ENCODE assay signal across 27 mouse cellular contexts in the genomic region with DNA sequence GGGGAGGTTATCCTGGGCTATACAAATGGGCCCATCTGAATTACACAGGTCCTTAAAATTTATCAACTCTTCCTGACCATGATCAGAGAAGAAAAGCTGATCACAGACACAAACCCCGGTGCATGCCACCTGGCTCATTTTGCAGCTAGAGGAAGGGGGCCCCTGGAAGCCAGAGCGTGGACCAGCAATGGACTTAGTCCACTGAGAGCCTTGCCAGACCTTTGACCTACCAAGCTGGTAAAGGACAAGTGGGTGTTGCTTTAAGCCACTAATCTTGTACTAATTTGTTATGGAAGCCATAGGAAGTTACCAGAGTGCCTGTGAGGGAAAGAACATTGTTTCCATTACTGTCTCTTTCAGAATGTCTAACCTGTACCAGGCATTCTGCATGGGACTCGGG. TPM values are rescaled to one million over a fixed set of nuclear protein-coding genes. Genes with fewer than 3 reads are reported as not detected.
DNase-seq lines count a peak whose midpoint lies in the region; ATAC-seq and TF ChIP-seq lines count a peak whose summit lies in the region.
"Had no signal": no experiment of that assay in that cellular context is flagged by ENCODE, and none has a peak within 500 bp of the region (broad histone marks: within the 10 kb centered on the region; RNA-seq: fewer than 3 reads in every experiment).

No protein-coding gene starts in this region.

- H3K4me1 ChIP-seq in heart, embryonic 13.5 days = peaks cover 32% of the 10 kb centered on the region
- H3K4me1 ChIP-seq in heart, embryonic 10.5 days = peaks cover 7% of the 10 kb centered on the region; the same call in 1 of the 2 replicates
- peaks cover 8% of the 10 kb centered on the region; the same call in 1 of the 2 replicates for H3K4me1 ChIP-seq in liver, adult 2 months (ENCODE audit: control insufficient read depth, insufficient read depth, low read length)
- H3K4me1 ChIP-seq in liver, embryonic 11.5 days (replicated peaks; ENCODE audit: control insufficient read depth, insufficient read depth, low read length) = no peaks in the 10 kb centered on the region; the same call in 1 of the 2 replicates
- H3K4me1 ChIP-seq in hindbrain, embryonic 10.5 days (replicated peaks) = 0 out of 2 replicates have a peak, but pooled peaks cover 9% of the 10 kb centered on the region
- H3K4me1 ChIP-seq: embryonic facial prominence, embryonic 15.5 days; forebrain, embryonic 12.5 days; limb, embryonic 12.5 days; liver, embryonic 12.5 days; midbrain, embryonic 12.5 days; neural tube, embryonic 13.5 days had no signal

- no peak for TF ChIP-seq CTCF in liver, adult 2 months (IDR thresholded peaks at IDR 0.05; ENCODE audit: low read depth, low read length)

- H3K9ac ChIP-seq in heart, embryonic 13.5 days = no peak overlapping the region
- no peak overlapping the region for H3K9ac ChIP-seq in liver, adult 2 months (ENCODE audit: low read depth, low read length)
- H3K9ac ChIP-seq in liver, embryonic 11.5 days (ENCODE audit: low read depth, low read length) = no peak overlapping the region
- H3K9ac ChIP-seq: embryonic facial prominence, embryonic 15.5 days; forebrain, embryonic 12.5 days; forebrain, postnatal 0 days; limb, embryonic 12.5 days; liver, embryonic 12.5 days; liver, postnatal 0 days; midbrain, embryonic 12.5 days; neural tube, embryonic 13.5 days had no signal

- WGBS in heart, embryonic 13.5 days = 75% methylated on average over 3 of the region's 3 CpGs
- WGBS in heart, embryonic 10.5 days = 81% methylated on average over 3 of the region's 3 CpGs
- 68% methylated on average over 3 of the region's 3 CpGs for WGBS in liver, adult 2 months
- 80% methylated on average over 3 of the region's 3 CpGs for WGBS in liver, embryonic 11.5 days
- 82% methylated on average over 3 of the region's 3 CpGs for WGBS in hindbrain, embryonic 10.5 days

- no peaks in the 10 kb centered on the region for H3K27me3 ChIP-seq in heart, embryonic 13.5 days (replicated peaks)
- no peaks in the 10 kb centered on the region for H3K27me3 ChIP-seq in heart, embryonic 10.5 days (ENCODE audit: insufficient read depth, poor library complexity, severe bottlenecking)
- no peaks in the 10 kb centered on the region for H3K27me3 ChIP-seq in liver, adult 2 months (ENCODE audit: control insufficient read depth, insufficient read depth, low read length)
- H3K27me3 ChIP-seq in liver, embryonic 11.5 days (replicated peaks; ENCODE audit: control insufficient read depth, insufficient read depth, low read length) = no peaks in the 10 kb centered on the region
- H3K27me3 ChIP-seq in hindbrain, embryonic 10.5 days (ENCODE audit: insufficient read depth, poor library complexity, severe bottlenecking) = no peaks in the 10 kb centered on the region
- H3K27me3 ChIP-seq: embryonic facial prominence, embryonic 15.5 days; forebrain, embryonic 12.5 days; limb, embryonic 12.5 days; liver, embryonic 12.5 days; midbrain, embryonic 12.5 days; neural tube, embryonic 13.5 days had no signal

- H3K79me2 ChIP-seq in liver, adult 2 months (ENCODE audit: control insufficient read depth, insufficient read depth, low read length) = no peaks in the 10 kb centered on the region

- H3K36me3 ChIP-seq in heart, embryonic 13.5 days = no peaks in the 10 kb centered on the region
- no peaks in the 10 kb centered on the region for H3K36me3 ChIP-seq in heart, embryonic 10.5 days
- H3K36me3 ChIP-seq in liver, adult 2 months (ENCODE audit: control insufficient read depth, insufficient read depth, low read length) = no peaks in the 10 kb centered on the region
- H3K36me3 ChIP-seq in liver, embryonic 11.5 days (ENCODE audit: control insufficient read depth, insufficient read depth, low read length) = no peaks in the 10 kb centered on the region
- H3K36me3 ChIP-seq in hindbrain, embryonic 10.5 days = no peaks in the 10 kb centered on the region
- H3K36me3 ChIP-seq: embryonic facial prominence, embryonic 10.5 days; embryonic facial prominence, embryonic 15.5 days; forebrain, embryonic 12.5 days; limb, embryonic 12.5 days; liver, embryonic 12.5 days; midbrain, embryonic 12.5 days; neural tube, embryonic 13.5 days had no signal

- no peak for ATAC-seq in heart, embryonic 13.5 days (ENCODE audit: extremely low read depth, insufficient number of reproducible peaks, low FRiP score, low TSS enrichment)
- ATAC-seq in liver, embryonic 11.5 days (replicated peaks; ENCODE audit: low FRiP score) = no peak
- ATAC-seq: forebrain, postnatal 0 days; hindbrain, embryonic 16.5 days; liver, embryonic 12.5 days; liver, postnatal 0 days; Patski had no signal

- no peak overlapping the region for H3K4me3 ChIP-seq in heart, embryonic 13.5 days
- H3K4me3 ChIP-seq in heart, embryonic 10.5 days = no peak overlapping the region
- H3K4me3 ChIP-seq in liver, adult 2 months (ENCODE audit: insufficient read depth, low read depth, low read length) = no peak overlapping the region
- no peak overlapping the region for H3K4me3 ChIP-seq in liver, embryonic 11.5 days (ENCODE audit: low read depth, low read length)
- no peak overlapping the region for H3K4me3 ChIP-seq in hindbrain, embryonic 10.5 days
- H3K4me3 ChIP-seq: embryonic facial prominence, embryonic 10.5 days; embryonic facial prominence, embryonic 15.5 days; forebrain, embryonic 12.5 days; limb, embryonic 12.5 days; liver, embryonic 12.5 days; megakaryocyte, embryonic 14.5 days; midbrain, embryonic 12.5 days; neural tube, embryonic 13.5 days had no signal

- no peak for DNase-seq in heart, embryonic 10.5 days (ENCODE audit: low spot score)
- peak; percentile 56 for DNase-seq in liver, adult 2 months (ENCODE audit: extremely low read depth, low read depth, low spot score)
- DNase-seq in liver, embryonic 11.5 days (ENCODE audit: low spot score) = no peak
- DNase-seq in kidney, adult 9 months = peak; percentile 70
- DNase-seq in kidney, postnatal 36 days = peak; percentile 50 to 62
- no peak for DNase-seq in hindbrain, embryonic 10.5 days (ENCODE audit: low spot score)
- DNase-seq: adrenal gland, postnatal 10 days; cerebellum, adult 8-10 months; cerebellum, postnatal 25 days; forebrain, postnatal 0 days; layer of hippocampus, postnatal 36 days; liver, postnatal 0 days; right cerebral cortex, postnatal 4 days; thymus, adult 18-20 months; thymus, postnatal 25 days had no signal

- H3K27ac ChIP-seq in heart, embryonic 13.5 days (replicated peaks) = peak overlapping the region; percentile 24; the same call in 1 of the 2 replicates
- H3K27ac ChIP-seq in heart, embryonic 10.5 days = no peak overlapping the region
- no peak overlapping the region for H3K27ac ChIP-seq in liver, adult 2 months (replicated peaks; ENCODE audit: insufficient read depth, low read depth, low read length)
- no peak overlapping the region for H3K27ac ChIP-seq in liver, embryonic 11.5 days (ENCODE audit: low read depth, low read length)
- no peak overlapping the region for H3K27ac ChIP-seq in hindbrain, embryonic 10.5 days
- H3K27ac ChIP-seq: embryonic facial prominence, embryonic 10.5 days; embryonic facial prominence, embryonic 15.5 days; forebrain, embryonic 12.5 days; limb, embryonic 12.5 days; liver, embryonic 12.5 days; midbrain, embryonic 12.5 days; neural tube, embryonic 13.5 days; stomach, postnatal 0 days had no signal

- H3K4me2 ChIP-seq in heart, embryonic 13.5 days = no peak overlapping the region
- H3K4me2 ChIP-seq in liver, embryonic 11.5 days = no peak overlapping the region
- H3K4me2 ChIP-seq: embryonic facial prominence, embryonic 15.5 days; forebrain, embryonic 12.5 days; limb, embryonic 12.5 days; liver, embryonic 12.5 days; midbrain, embryonic 12.5 days; neural tube, embryonic 13.5 days had no signal

- no peaks in the 10 kb centered on the region for H3K9me3 ChIP-seq in heart, embryonic 13.5 days
- H3K9me3 ChIP-seq in heart, embryonic 10.5 days = no peaks in the 10 kb centered on the region
- no peaks in the 10 kb centered on the region for H3K9me3 ChIP-seq in liver, embryonic 11.5 days (ENCODE audit: control insufficient read depth, low read length)
- H3K9me3 ChIP-seq in hindbrain, embryonic 10.5 days = no peaks in the 10 kb centered on the region
- H3K9me3 ChIP-seq: embryonic facial prominence, embryonic 10.5 days; embryonic facial prominence, embryonic 15.5 days; forebrain, embryonic 12.5 days; limb, embryonic 12.5 days; liver, embryonic 12.5 days; megakaryocyte, embryonic 14.5 days; midbrain, embryonic 12.5 days; neural tube, embryonic 13.5 days had no signal

- no peak for TF ChIP-seq POLR2A in liver, adult 2 months (IDR thresholded peaks at IDR 0.05; ENCODE audit: extremely low read depth, insufficient read depth, low read length)

RNA-seq across cellular contexts. Expression of gene Slc9a6, which starts 58.9 kb away (rescaled TPM):
- 5.9 and 6.9 TPM in 2 replicates for polyA plus RNA-seq in heart, embryonic 13.5 days (2015; fragmentation: Nextera tagmentation; extraction: Ambion mirVana)
- 6.3 and 8.0 TPM in 2 replicates for polyA plus RNA-seq in heart, embryonic 10.5 days (2016; fragmentation: Nextera tagmentation; extraction: Ambion mirVana)
- total RNA-seq in liver, adult 2 months (2014; rRNA removed) = 7.8 and 11.1 TPM in 2 replicates
- polyA plus RNA-seq in liver, adult 2 months (2012; rRNA removed) = 11.2 and 11.5 TPM in 2 replicates
- 6.8 and 7.3 TPM in 2 replicates for polyA plus RNA-seq in liver, embryonic 11.5 days (2014; fragmentation: Nextera tagmentation; extraction: Ambion mirVana)
- 13.3 and 15.6 TPM in 2 replicates for polyA plus RNA-seq in hindbrain, embryonic 10.5 days (2016; fragmentation: Nextera tagmentation; extraction: Ambion mirVana)

Comparison
In these comparisons a context has a peak if more than half of its experiments do, and no peak if none do; other contexts are left out.
1. DNase-seq: peak in liver, adult 2 months (single experiment), kidney, adult 9 months (single experiment) and kidney, postnatal 36 days (2 of 2); none in heart, embryonic 10.5 days (single experiment), liver, embryonic 11.5 days (single experiment) and hindbrain, embryonic 10.5 days (single experiment).